Mouse (Mus musculus) NIH3T3 (cell line): ENCODE measurements around the gene Sertad2.
A peak's percentile ranks its signal among the peaks of the same experiment; 100 is the strongest.

Experiments
- DNase-seq: peaks from one replicate; pipeline ENCODE4 v3.0.0-alpha.2; 2012; ENCODE audit warnings: low read depth

Gene Sertad2

GRCm38 (mm10) chr11:20644166-20644565 is 101.1 kb downstream of the Sertad2 start:
- DNase-seq: no peak

- no peak for DNase-seq
Measured at GRCm38 (mm10) chr11:20644872-20645271, 101.8 kb downstream of the Sertad2 start.

- DNase-seq: no peak
Measured at GRCm38 (mm10) chr11:20645521-20645920, 102.5 kb downstream of the Sertad2 start.

- DNase-seq: no peak
Measured at GRCm38 (mm10) chr11:20646142-20646541, 103.1 kb downstream of the Sertad2 start.

GRCm38 (mm10) chr11:20646986-20647726 is 104.1 kb downstream of the Sertad2 start:
- no peak for DNase-seq

- DNase-seq: peak; percentile 61
Measured at GRCm38 (mm10) chr11:20647902-20648625, 105.0 kb downstream of the Sertad2 start.

- no peak for DNase-seq
Measured at GRCm38 (mm10) chr11:20649477-20649876, 106.4 kb downstream of the Sertad2 start.

GRCm38 (mm10) chr11:20650006-20650639 is 107.1 kb downstream of the Sertad2 start:
- DNase-seq: no peak

GRCm38 (mm10) chr11:20651166-20651565 is 108.1 kb downstream of the Sertad2 start:
- peak; percentile 92 for DNase-seq

GRCm38 (mm10) chr11:20655795-20656710 is 113.0 kb downstream of the Sertad2 start:
- DNase-seq: peak; percentile 72

- DNase-seq: no peak
Measured at GRCm38 (mm10) chr11:20656711-20657057, 113.6 kb downstream of the Sertad2 start.

GRCm38 (mm10) chr11:20659094-20659493 is 116.0 kb downstream of the Sertad2 start:
- peak; percentile 42 for DNase-seq

GRCm38 (mm10) chr11:20660111-20661097 is 117.4 kb downstream of the Sertad2 start:
- no peak for DNase-seq

GRCm38 (mm10) chr11:20661652-20662051 is 118.6 kb downstream of the Sertad2 start:
- peak; percentile 54 for DNase-seq

- DNase-seq: no peak
Measured at GRCm38 (mm10) chr11:20662811-20663210, 119.8 kb downstream of the Sertad2 start.

GRCm38 (mm10) chr11:20663580-20664198 is 120.6 kb downstream of the Sertad2 start:
- DNase-seq: no peak

- DNase-seq: no peak
Measured at GRCm38 (mm10) chr11:20664878-20665277, 121.8 kb downstream of the Sertad2 start.

GRCm38 (mm10) chr11:20671789-20672392 is 128.8 kb downstream of the Sertad2 start:
- DNase-seq: peak; percentile 75

GRCm38 (mm10) chr11:20672513-20672912 is 129.5 kb downstream of the Sertad2 start:
- DNase-seq: no peak

GRCm38 (mm10) chr11:20679396-20679795 is 136.3 kb downstream of the Sertad2 start:
- DNase-seq: no peak
